Mouse (Mus musculus) embryonic facial prominence, embryonic 10.5 days (tissue): Measurements from ENCODE around the gene Smad6. TPM values are rescaled to one million over a fixed set of nuclear protein-coding genes. Genes with fewer than 3 reads are reported as not detected.

Source experiments
- DNase-seq: peaks from one replicate; pipeline ENCODE4 v3.0.0-alpha.2; 2017; ENCODE audit warnings: low spot score
- H3K27ac ChIP-seq: fragments of 300-500 bp; sonication (generic); replicated peaks from 2 replicates; pipeline ENCODE4 v1.5.1; 2016; ENCODE audit warnings: mild to moderate bottlenecking
- H3K27me3 ChIP-seq: fragments of 300-500 bp; sonication (generic); replicated peaks from 2 replicates; pipeline ENCODE4 v1.6.1; 2016; ENCODE audit warnings: low read depth, mild to moderate bottlenecking; ENCODE audit not compliant: poor library complexity, severe bottlenecking
- H3K36me3 ChIP-seq: fragments of 300-500 bp; sonication (generic); replicated peaks from 2 replicates; pipeline ENCODE4 v1.6.1; 2016; ENCODE audit warnings: mild to moderate bottlenecking, moderate library complexity
- H3K4me1 ChIP-seq: fragments of 300-500 bp; sonication (generic); 2 replicates; pipeline ENCODE4 v1.6.1; 2016
- H3K4me3 ChIP-seq: fragments of 300-500 bp; sonication (generic); 2 replicates; pipeline ENCODE4 v1.5.1; 2016; ENCODE audit warnings: mild to moderate bottlenecking, moderate library complexity
- H3K9me3 ChIP-seq: fragments of 300-500 bp; sonication (generic); 2 replicates; pipeline ENCODE4 v1.6.1; 2016; ENCODE audit warnings: mild to moderate bottlenecking
- WGBS: fragments of 180-500 bp; shearing (Covaris S2); methylation state at CpG from one replicate; pipeline ENCODE4 v1.1.7; 2016; 5-methylcytosine and 5-hydroxymethylcytosine counted together
- polyA plus RNA-seq: library from polyadenylated mRNA; unstranded; fragments of >200 nt; fragmentation: Nextera tagmentation; extraction: Ambion mirVana; gene quantifications from 2 replicates; pipeline ENCODE4 v1.2.1, GENCODE M21; 2016

Smad6 gene
- polyA plus RNA-seq, 1 experiment from 2014 or later, result 7.3 TPM

DNA sequence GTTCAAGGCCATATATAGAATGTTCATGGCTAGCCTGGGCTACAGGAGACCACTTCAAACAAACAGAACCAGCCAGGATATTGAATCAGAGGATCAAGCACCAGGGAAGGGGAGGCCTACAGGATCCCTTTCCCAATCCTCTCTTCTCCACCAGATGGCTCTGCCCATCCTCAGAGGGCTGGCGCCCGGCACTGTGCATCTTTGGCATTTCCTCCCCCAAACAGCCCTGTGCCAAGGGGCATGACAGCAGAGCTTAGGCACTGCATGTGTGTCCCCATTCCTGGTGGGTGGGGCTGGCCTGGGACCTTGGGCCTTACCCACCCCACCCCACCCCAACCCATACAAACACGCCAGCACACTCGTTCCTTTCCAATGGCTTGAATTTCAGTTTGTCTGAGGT lies 24.4 kb downstream of the Smad6 start:
- 78% methylated on average over 4 of the region's 4 CpGs for WGBS
- peaks cover 60% of the 10 kb centered on the region for H3K4me1 ChIP-seq

DNA sequence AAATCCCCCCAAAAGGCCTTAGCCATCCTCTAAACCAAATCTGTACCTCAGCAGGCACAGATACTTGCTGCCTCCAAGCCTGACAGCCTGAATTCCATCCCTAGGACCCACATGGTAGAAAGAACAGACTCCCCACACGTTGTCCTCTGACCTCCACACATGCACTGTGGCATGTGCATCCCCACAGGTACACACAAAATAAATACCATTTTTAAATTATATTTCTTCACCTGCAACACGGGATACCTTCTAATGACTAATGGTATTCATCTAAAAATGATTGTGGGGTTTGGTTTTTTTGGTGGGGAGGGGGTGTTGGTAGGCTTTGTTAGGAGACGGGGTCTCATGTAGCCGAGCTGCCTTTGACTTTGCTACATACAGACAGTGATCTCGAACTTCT lies 28.6 kb downstream of the Smad6 start:
- H3K4me1 ChIP-seq, result peaks cover 60% of the 10 kb centered on the region
- WGBS, result 80% methylated on average over 5 of the region's 5 CpGs
- peak overlapping the region; percentile 57 for H3K27ac ChIP-seq
- H3K27me3 ChIP-seq, result no peaks in the 10 kb centered on the region
- DNase-seq, result no peak
- peaks cover 97% of the 10 kb centered on the region for H3K36me3 ChIP-seq
- H3K4me3 ChIP-seq, result no peak overlapping the region
- no peaks in the 10 kb centered on the region for H3K9me3 ChIP-seq

More for the DNA sequence above, 24.4 kb downstream of the Smad6 start:
- Histone ChIP-seq H3K4me3 (no peak overlapping the region), H3K9me3 (no peaks in the 10 kb centered on the region), H3K27ac (0 out of 2 replicates have a peak overlapping the region, but pooled peaks have one; percentile 24), H3K27me3 (no peaks in the 10 kb centered on the region), H3K36me3 (peaks cover 99% of the 10 kb centered on the region)
- DNase-seq, result no peak

GRCm38 (mm10) chr9:63992761-63993160 lies 29.1 kb downstream of the Smad6 start:
- WGBS, result 60% methylated on average over 4 of the region's 4 CpGs
- Histone ChIP-seq H3K9me3 (no peaks in the 10 kb centered on the region), H3K4me3 (no peak overlapping the region), H3K4me1 (peaks cover 56% of the 10 kb centered on the region), H3K27me3 (no peaks in the 10 kb centered on the region), H3K36me3 (peaks cover 97% of the 10 kb centered on the region), H3K27ac (peak overlapping the region; percentile 57)
- no peak for DNase-seq

- peaks cover 95% of the 10 kb centered on the region for H3K36me3 ChIP-seq
- no peak overlapping the region for H3K27ac ChIP-seq
- no peaks in the 10 kb centered on the region for H3K9me3 ChIP-seq
- 52% methylated on average over 4 of the region's 4 CpGs for WGBS
- H3K27me3 ChIP-seq, result no peaks in the 10 kb centered on the region
- DNase-seq, result no peak
- peaks cover 59% of the 10 kb centered on the region for H3K4me1 ChIP-seq
- no peak overlapping the region for H3K4me3 ChIP-seq
Measured at GRCm38 (mm10) chr9:63991193-63991592, 30.7 kb downstream of the Smad6 start.

- H3K27ac ChIP-seq, result no peak overlapping the region
- H3K27me3 ChIP-seq, result no peaks in the 10 kb centered on the region
- no peak overlapping the region for H3K4me3 ChIP-seq
- H3K9me3 ChIP-seq, result no peaks in the 10 kb centered on the region
- peaks cover 79% of the 10 kb centered on the region for H3K36me3 ChIP-seq
- 84% methylated on average over 8 of the region's 8 CpGs for WGBS
- H3K4me1 ChIP-seq, result peaks cover 75% of the 10 kb centered on the region
- DNase-seq, result no peak
Measured at GRCm38 (mm10) chr9:63989641-63990040, 32.2 kb downstream of the Smad6 start.

- Histone ChIP-seq H3K4me3 (no peak overlapping the region), H3K9me3 (no peaks in the 10 kb centered on the region), H3K27me3 (no peaks in the 10 kb centered on the region), H3K27ac (no peak overlapping the region), H3K36me3 (peaks cover 75% of the 10 kb centered on the region), H3K4me1 (peaks cover 79% of the 10 kb centered on the region)
- DNase-seq, result no peak
- WGBS, result 87% methylated on average over 12 of the region's 12 CpGs
Measured at GRCm38 (mm10) chr9:63989214-63989613, 32.6 kb downstream of the Smad6 start.

GRCm38 (mm10) chr9:63985125-63985524 lies 36.7 kb downstream of the Smad6 start:
- 81% methylated on average over 6 of the region's 6 CpGs for WGBS
- peaks cover 83% of the 10 kb centered on the region for H3K4me1 ChIP-seq
- no peaks in the 10 kb centered on the region for H3K9me3 ChIP-seq
- no peak overlapping the region for H3K4me3 ChIP-seq
- no peaks in the 10 kb centered on the region for H3K27me3 ChIP-seq
- peak overlapping the region; percentile 75; the same call in 1 of the 2 replicates for H3K27ac ChIP-seq
- peaks cover 53% of the 10 kb centered on the region for H3K36me3 ChIP-seq
- no peak for DNase-seq

- Histone ChIP-seq H3K4me3 (no peak overlapping the region), H3K36me3 (peaks cover 35% of the 10 kb centered on the region), H3K9me3 (no peaks in the 10 kb centered on the region), H3K27me3 (no peaks in the 10 kb centered on the region), H3K4me1 (peaks cover 91% of the 10 kb centered on the region), H3K27ac (peak overlapping the region; percentile 75; the same call in 1 of the 2 replicates)
- peak; percentile 35 for DNase-seq
- WGBS, result 68% methylated on average over 12 of the region's 12 CpGs
Measured at GRCm38 (mm10) chr9:63982937-63983632, 38.8 kb downstream of the Smad6 start.

DNA sequence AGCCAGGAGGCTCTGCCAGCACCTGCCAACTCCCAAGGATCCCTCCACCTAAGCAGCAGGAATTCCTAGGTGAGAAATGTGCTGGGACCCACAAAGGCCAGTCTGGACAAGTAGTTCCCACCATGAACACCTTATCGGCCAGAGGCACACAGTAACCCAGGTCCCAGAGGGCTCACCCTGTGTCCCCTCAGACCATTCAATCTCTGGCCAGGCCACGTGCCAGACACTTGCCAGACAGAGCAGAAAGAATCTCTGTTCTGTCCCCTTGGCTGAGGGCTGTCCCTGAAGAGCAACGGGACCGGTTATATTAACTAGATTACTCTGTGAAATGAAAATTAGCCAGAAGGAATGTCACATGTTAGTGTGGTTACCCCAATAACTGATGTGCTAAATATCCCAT lies 39.9 kb downstream of the Smad6 start:
- peaks cover 99% of the 10 kb centered on the region for H3K4me1 ChIP-seq
- no peaks in the 10 kb centered on the region for H3K9me3 ChIP-seq
- no peak for DNase-seq
- 79% methylated on average over 4 of the region's 4 CpGs for WGBS
- H3K27ac ChIP-seq, result no peak overlapping the region
- H3K36me3 ChIP-seq, result peaks cover 37% of the 10 kb centered on the region
- H3K4me3 ChIP-seq, result no peak overlapping the region
- no peaks in the 10 kb centered on the region for H3K27me3 ChIP-seq

- Histone ChIP-seq H3K27me3 (no peaks in the 10 kb centered on the region), H3K9me3 (no peaks in the 10 kb centered on the region), H3K4me1 (peaks cover 99% of the 10 kb centered on the region), H3K4me3 (peak overlapping the region; percentile 39; the same call in 1 of the 2 replicates), H3K36me3 (peaks cover 33% of the 10 kb centered on the region), H3K27ac (peak overlapping the region; percentile 73)
- DNase-seq, result no peak
- WGBS, result 78% methylated on average over 4 of the region's 4 CpGs
Measured at GRCm38 (mm10) chr9:63981371-63981770, 40.5 kb downstream of the Smad6 start.

GRCm38 (mm10) chr9:63980179-63981086 lies 41.4 kb downstream of the Smad6 start:
- peaks cover 32% of the 10 kb centered on the region for H3K36me3 ChIP-seq
- H3K4me3 ChIP-seq, result peak overlapping the region; percentile 39
- no peaks in the 10 kb centered on the region for H3K9me3 ChIP-seq
- peak; percentile 69 for DNase-seq
- H3K4me1 ChIP-seq, result peaks cover 99% of the 10 kb centered on the region
- peak overlapping the region; percentile 73 for H3K27ac ChIP-seq
- WGBS, result 8% methylated on average over 18 of the region's 18 CpGs
- H3K27me3 ChIP-seq, result no peaks in the 10 kb centered on the region

GRCm38 (mm10) chr9:63979275-63979674 lies 42.6 kb downstream of the Smad6 start:
- 51% methylated on average over 2 of the region's 2 CpGs for WGBS
- H3K9me3 ChIP-seq, result no peaks in the 10 kb centered on the region
- H3K4me1 ChIP-seq, result peaks cover 99% of the 10 kb centered on the region
- H3K4me3 ChIP-seq, result no peak overlapping the region
- no peaks in the 10 kb centered on the region for H3K27me3 ChIP-seq
- H3K36me3 ChIP-seq, result peaks cover 32% of the 10 kb centered on the region
- H3K27ac ChIP-seq, result 0 out of 2 replicates have a peak overlapping the region, but pooled peaks have one; percentile 73
- no peak for DNase-seq
